ENCODE assay signal across 8 mouse cellular contexts in genomic region chr7:30194884-30195283, GRCm38 (mm10). TPM values are rescaled to one million over a fixed set of nuclear protein-coding genes. Genes with fewer than 3 reads are reported as not detected.
A peak's percentile ranks its signal among the peaks of the same experiment; 100 is the strongest.
DNase-seq lines count a peak whose midpoint lies in the region; ATAC-seq and TF ChIP-seq lines count a peak whose summit lies in the region.

No protein-coding gene starts in this region.

- H3K4me3 ChIP-seq in hindbrain, postnatal 0 days (ENCODE audit: low read length): peak overlapping the region; percentile 85
- H3K4me3 ChIP-seq in left cerebral cortex, adult 2 months: peak overlapping the region; percentile 68

- H3K27ac ChIP-seq in hindbrain, postnatal 0 days: peak overlapping the region; percentile 87
- H3K27ac ChIP-seq in left cerebral cortex, adult 2 months: peak overlapping the region; percentile 87

- peak; percentile 91 for ATAC-seq in hindbrain, postnatal 0 days
- ATAC-seq in megakaryocyte, adult 5-6 weeks (ENCODE audit: poor library complexity, severe bottlenecking): peak; percentile 90

- peaks cover 12% of the 10 kb centered on the region for H3K36me3 ChIP-seq in hindbrain, postnatal 0 days (ENCODE audit: insufficient read depth, low read length)

- TF ChIP-seq CTCF in hindbrain, postnatal 0 days (IDR thresholded peaks at IDR 0.05; ENCODE audit: low read depth): no peak
- TF ChIP-seq CTCF in left cerebral cortex, adult 2 months (IDR thresholded peaks at IDR 0.05): no peak

- 0 out of 2 replicates have a peak, but pooled peaks cover 4% of the 10 kb centered on the region for H3K4me1 ChIP-seq in hindbrain, postnatal 0 days (ENCODE audit: insufficient read depth, low read length)

- DNase-seq in T-cell, adult 2 months (ENCODE audit: low spot score): peak; percentile 92
- peak; percentile 96 to 99 for DNase-seq in cerebellum, postnatal 36 days
- peak; percentile 94 for DNase-seq in gastrocnemius, adult 18-20 months (ENCODE audit: low spot score)
- DNase-seq in hindbrain, postnatal 0 days (ENCODE audit: low spot score): peak; percentile 98
- peak; percentile 94 for DNase-seq in left cerebral cortex, adult 2 months (ENCODE audit: extremely low spot score in 1 of 2, low spot score in 2 of 2)
- DNase-seq in right cerebral cortex, adult 2 months (ENCODE audit: low spot score in 2 of 2): peak; percentile 95
- DNase-seq in urinary bladder, postnatal 14 days (ENCODE audit: low spot score): peak; percentile 98

- WGBS in hindbrain, postnatal 0 days: under 1% methylated on average over 28 of the region's 28 CpGs

- H3K4me2 ChIP-seq in hindbrain, postnatal 0 days (ENCODE audit: low read depth, low read length): peak overlapping the region; percentile 68

- no peaks in the 10 kb centered on the region for H3K27me3 ChIP-seq in hindbrain, postnatal 0 days (ENCODE audit: insufficient read depth, low read length)

- no peaks in the 10 kb centered on the region for H3K9me3 ChIP-seq in hindbrain, postnatal 0 days (ENCODE audit: low read length)

- H3K9ac ChIP-seq in hindbrain, postnatal 0 days (replicated peaks; ENCODE audit: low read length): peak overlapping the region; percentile 83

- intact Hi-C loops in left cerebral cortex, adult 2 months (cut with DNase I): no loop called here

RNA-seq across cellular contexts. Expression of gene Capns1, which starts 3.7 kb away (rescaled TPM):
- total RNA-seq in gastrocnemius, adult 18-20 months (2021): 100 to 1,000 TPM; 198 to 205 TPM
- total RNA-seq in hindbrain, postnatal 0 days (2014; rRNA removed): 289 and 322 TPM in 2 replicates
- 83.8 and 84.6 TPM in 2 replicates for polyA plus RNA-seq in hindbrain, postnatal 0 days (2015; fragmentation: Nextera tagmentation; extraction: Ambion mirVana)
- total RNA-seq in left cerebral cortex, adult 2 months (2021): 100 to 1,000 TPM; 173 to 175 TPM
- total RNA-seq in megakaryocyte, adult 5-6 weeks (2015): 485 and 524 TPM in 2 replicates
- 307 and 314 TPM in 2 replicates for total RNA-seq in megakaryocyte, adult 5-6 weeks (2017)

RNA-seq across cellular contexts. Expression of gene Cox7a1, which starts 10.9 kb away (rescaled TPM):
- total RNA-seq in gastrocnemius, adult 18-20 months (2021): 100 to 1,000 TPM; 938 to 989 TPM
- not detected in 2 replicates for total RNA-seq in hindbrain, postnatal 0 days (2014; rRNA removed)
- polyA plus RNA-seq in hindbrain, postnatal 0 days (2015; fragmentation: Nextera tagmentation; extraction: Ambion mirVana): 8.1 and 9.7 TPM in 2 replicates
- total RNA-seq in left cerebral cortex, adult 2 months (2021): 1 to 10 TPM; 2.9 to 7.2 TPM
- total RNA-seq in megakaryocyte, adult 5-6 weeks (2015): 0.91 and 1.6 TPM in 2 replicates
- total RNA-seq in megakaryocyte, adult 5-6 weeks (2017): 0.94 and 2.4 TPM in 2 replicates

RNA-seq across cellular contexts. Expression of gene Zfp146, which starts 25.3 kb away (rescaled TPM):
- 10 to 100 TPM; 24.7 to 28.7 TPM for total RNA-seq in gastrocnemius, adult 18-20 months (2021)
- total RNA-seq in hindbrain, postnatal 0 days (2014; rRNA removed): 40.6 and 46.4 TPM in 2 replicates
- polyA plus RNA-seq in hindbrain, postnatal 0 days (2015; fragmentation: Nextera tagmentation; extraction: Ambion mirVana): 10.0 and 10.2 TPM in 2 replicates
- 10 to 100 TPM; 47.3 to 49.9 TPM for total RNA-seq in left cerebral cortex, adult 2 months (2021)
- total RNA-seq in megakaryocyte, adult 5-6 weeks (2015): 16.6 and 25.2 TPM in 2 replicates
- total RNA-seq in megakaryocyte, adult 5-6 weeks (2017): 32.8 and 35.2 TPM in 2 replicates

RNA-seq across cellular contexts. Expression of gene Polr2i, which starts 36.9 kb away (rescaled TPM):
- 10 to 100 TPM; 57.1 to 57.7 TPM for total RNA-seq in gastrocnemius, adult 18-20 months (2021)
- 65.9 and 98.4 TPM in 2 replicates for total RNA-seq in hindbrain, postnatal 0 days (2014; rRNA removed)
- polyA plus RNA-seq in hindbrain, postnatal 0 days (2015; fragmentation: Nextera tagmentation; extraction: Ambion mirVana): 177 and 189 TPM in 2 replicates
- total RNA-seq in left cerebral cortex, adult 2 months (2021): 10 to 100 TPM; 53.3 to 56.3 TPM
- 46.4 and 51.0 TPM in 2 replicates for total RNA-seq in megakaryocyte, adult 5-6 weeks (2015)
- total RNA-seq in megakaryocyte, adult 5-6 weeks (2017): 31.5 and 39.1 TPM in 2 replicates

RNA-seq across cellular contexts. Expression of gene Tbcb, which starts 37.2 kb away (rescaled TPM):
- 10 to 100 TPM; 29.6 to 31.9 TPM for total RNA-seq in gastrocnemius, adult 18-20 months (2021)
- 123 and 129 TPM in 2 replicates for total RNA-seq in hindbrain, postnatal 0 days (2014; rRNA removed)
- polyA plus RNA-seq in hindbrain, postnatal 0 days (2015; fragmentation: Nextera tagmentation; extraction: Ambion mirVana): 466 and 473 TPM in 2 replicates
- total RNA-seq in left cerebral cortex, adult 2 months (2021): 100 to 1,000 TPM; 125 to 133 TPM
- total RNA-seq in megakaryocyte, adult 5-6 weeks (2015): 84.2 and 92.7 TPM in 2 replicates
- 30.2 and 48.2 TPM in 2 replicates for total RNA-seq in megakaryocyte, adult 5-6 weeks (2017)

Comparison
In these comparisons a context has a peak if more than half of its experiments do, and no peak if none do; other contexts are left out.
1. Peak in every context shown above with its lines: DNase-seq, ATAC-seq, H3K4me3 ChIP-seq and H3K27ac ChIP-seq.
2. RNA of gene Cox7a1, which starts 10.9 kb away (total RNA-seq): 938 to 989 TPM in gastrocnemius, adult 18-20 months; 2.9 to 7.2 TPM in left cerebral cortex, adult 2 months, 0.91 to 2.4 TPM in megakaryocyte, adult 5-6 weeks and not detected in hindbrain, postnatal 0 days; every median in the first group is over 100 times any median in the second.